Mouse (Mus musculus) cerebellum, adult 8-10 months (tissue): ENCODE data around the gene 1810055G02Rik.

Experiments
- DNase-seq: peaks from one replicate; pipeline ENCODE4 v3.0.0; 2022

The 1810055G02Rik gene

DNA sequence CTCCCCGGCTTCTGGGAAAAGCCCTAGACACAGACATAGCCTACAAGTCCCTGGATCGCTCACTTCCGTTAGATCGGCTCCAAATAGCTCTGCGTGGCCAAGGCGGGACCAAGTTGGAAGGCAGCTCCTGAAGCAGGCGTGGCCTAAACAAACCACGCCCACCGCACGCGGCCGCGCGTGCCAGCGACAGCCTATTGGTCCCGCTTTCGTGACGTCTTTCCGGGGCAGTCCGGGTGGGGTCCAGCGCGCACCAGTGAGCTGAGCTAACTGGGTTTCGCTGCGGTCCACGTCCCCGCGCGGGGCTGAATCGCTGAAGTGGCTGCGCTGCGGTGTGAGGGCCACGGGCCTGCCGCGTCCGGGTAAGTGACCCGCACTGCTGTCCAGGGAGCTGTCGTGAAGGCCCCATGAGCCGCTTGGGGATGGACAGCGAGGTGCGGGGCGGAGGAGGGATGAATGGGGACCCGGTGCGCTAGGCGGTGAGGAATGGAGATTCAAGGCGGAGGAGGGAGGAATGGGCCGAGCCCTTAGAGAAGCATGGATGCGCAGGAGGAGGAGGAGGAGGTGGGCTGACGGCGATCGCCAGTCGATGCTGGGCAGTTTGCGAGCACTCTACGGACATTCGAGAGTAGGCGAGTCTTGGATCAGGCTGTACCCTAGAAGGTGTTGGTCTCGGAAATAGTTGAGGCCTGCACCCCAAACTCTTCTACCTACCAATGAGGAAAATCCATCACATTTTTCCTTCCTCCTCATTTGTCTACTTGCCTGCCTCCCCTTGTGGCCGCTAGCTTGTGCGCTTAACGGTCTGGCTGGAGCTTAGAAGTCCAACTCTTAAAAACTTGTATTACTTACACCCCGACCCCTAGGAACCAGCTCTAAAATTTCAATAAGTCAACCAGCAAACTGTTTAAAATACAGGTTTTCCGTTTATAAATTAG, at the start of gene 1810055G02Rik:
Gene 1810055G02Rik (plus strand): TSS at position 216 of the 935 bp plus-strand sequence.
- peak; percentile 99 for DNase-seq

GRCm38 (mm10) chr19:3665510-3665909, 42.6 kb upstream of the 1810055G02Rik start:
- DNase-seq = no peak

GRCm38 (mm10) chr19:3666632-3667031, 41.5 kb upstream of the 1810055G02Rik start:
- no peak for DNase-seq

GRCm38 (mm10) chr19:3667155-3667895, 40.8 kb upstream of the 1810055G02Rik start:
- DNase-seq = no peak

DNA sequence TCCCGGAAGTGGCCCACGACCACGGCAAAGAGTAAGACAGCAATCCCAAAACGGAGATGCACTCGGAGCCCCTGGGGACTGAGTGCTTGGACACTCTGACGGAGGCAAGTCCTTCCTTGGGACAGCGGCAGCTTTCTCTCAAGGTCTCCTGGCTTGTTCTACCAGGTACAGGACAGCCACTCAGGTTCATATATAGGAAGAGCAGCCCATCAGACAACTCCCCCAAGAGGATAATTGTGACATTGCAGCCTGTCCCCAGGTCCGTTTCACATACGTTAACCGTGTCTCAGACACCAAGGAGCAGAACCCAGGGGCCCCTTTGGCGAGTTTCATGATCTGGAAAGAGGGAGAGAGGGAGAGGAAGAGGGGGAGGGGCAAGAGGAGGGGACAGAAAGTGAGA, 40.1 kb upstream of the 1810055G02Rik start:
- DNase-seq = no peak

DNA sequence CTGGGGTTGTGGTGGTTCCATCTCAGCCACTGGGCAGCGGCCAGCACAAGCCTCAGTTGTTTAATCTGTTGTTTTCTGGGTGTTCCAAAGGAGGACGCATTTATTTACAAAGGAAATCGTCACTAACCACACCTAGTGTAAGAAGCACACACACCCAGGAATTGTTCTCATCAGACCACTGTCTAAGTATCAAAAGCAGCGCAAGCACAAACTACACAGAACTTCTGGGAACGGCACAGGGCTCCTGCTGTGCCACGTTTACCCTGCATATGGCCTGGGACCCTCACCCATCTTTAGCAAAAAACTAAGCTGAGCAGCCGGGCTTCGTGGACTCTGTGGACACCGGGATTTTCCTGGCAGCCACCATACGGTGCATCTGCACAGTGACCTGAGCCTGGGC, 39.5 kb upstream of the 1810055G02Rik start:
- no peak for DNase-seq

DNA sequence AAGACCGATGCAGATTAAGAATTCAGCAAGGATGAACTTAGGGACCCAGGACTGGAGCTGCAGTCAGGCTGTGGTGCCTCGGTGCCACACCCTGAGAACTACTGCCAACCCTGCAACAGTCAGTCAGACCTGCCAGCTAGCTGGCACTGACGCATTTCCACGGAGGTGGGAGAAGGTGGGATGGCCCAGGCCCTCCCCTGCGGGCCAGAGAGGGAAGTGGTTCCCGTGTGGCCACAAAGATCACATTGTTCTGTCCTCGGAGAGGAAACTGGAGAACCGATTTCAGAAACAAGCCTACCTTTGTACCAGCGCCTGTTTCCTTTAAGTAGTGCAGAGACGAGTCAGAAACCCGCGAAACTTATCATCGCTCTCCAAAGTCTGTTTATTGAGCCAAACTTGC, 39.0 kb upstream of the 1810055G02Rik start:
- DNase-seq = no peak

- no peak for DNase-seq
These were observed 34.9 kb upstream of the 1810055G02Rik start for GRCm38 (mm10) chr19:3673149-3673548.

DNA sequence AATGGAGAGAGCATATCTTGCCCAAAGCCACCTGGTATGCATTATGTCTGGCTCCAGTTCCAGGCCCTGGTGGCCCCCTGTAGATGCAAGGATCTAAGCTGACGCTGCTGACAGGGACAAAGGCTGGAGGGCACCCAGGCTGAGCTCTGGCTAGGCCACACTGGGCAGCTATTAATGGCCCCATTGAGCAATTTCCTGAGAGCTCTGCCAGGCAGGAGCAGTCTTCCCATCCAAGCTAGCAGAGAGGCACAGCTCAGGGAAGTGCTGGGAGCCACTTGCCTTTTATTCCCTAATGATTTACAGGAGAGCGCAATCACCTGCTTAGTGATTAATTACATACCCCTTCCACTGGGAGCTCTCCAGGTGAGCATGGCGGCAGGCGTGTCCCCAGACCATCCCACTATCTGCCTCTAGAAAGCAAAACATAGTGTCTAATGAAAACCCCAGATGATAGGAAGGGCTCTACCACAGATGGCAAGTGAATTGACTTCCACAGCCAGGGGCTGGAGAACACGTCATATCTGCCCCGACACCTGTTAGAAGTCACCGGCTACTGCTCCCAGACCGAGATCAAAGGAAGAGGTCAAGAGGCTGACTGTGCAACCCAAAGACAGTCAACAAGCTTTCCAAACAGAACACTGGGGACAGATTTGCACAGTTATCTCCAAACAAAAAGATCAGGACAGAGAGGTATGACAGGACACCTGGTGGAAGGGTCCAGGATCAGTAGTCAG, 33.8 kb upstream of the 1810055G02Rik start:
- DNase-seq = no peak

GRCm38 (mm10) chr19:3680732-3681131, 27.4 kb upstream of the 1810055G02Rik start:
- DNase-seq = no peak

DNA sequence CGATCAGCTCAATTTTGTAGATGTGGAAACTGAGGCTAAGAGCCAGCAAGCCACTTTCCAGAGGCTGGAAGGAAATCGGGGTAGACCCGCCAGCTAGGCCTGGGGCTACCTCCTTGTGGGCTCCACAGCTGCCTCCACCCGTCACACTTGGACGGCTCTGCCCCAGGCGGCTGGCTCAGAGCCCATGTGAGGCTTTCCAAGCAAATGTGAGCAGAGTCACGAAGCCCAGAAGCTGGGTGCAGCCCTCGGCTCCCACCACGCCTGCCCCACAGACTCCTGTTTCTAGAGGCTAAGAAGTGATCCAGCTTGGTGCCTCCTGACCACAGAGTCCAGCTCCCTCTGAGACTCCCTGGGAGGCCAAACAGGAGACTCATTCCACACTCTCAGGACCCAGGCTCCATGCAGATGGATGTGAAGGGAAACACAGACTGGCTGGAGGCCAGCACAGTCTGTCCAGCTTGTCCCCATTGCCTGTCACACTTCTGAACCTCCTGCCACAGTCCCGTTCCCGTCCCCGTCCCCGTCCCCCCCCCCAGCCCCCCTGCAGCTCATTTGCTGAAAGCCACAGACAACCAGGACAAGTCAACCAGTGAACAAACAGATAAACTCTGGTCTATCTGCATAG, 26.7 kb upstream of the 1810055G02Rik start:
- DNase-seq = peak; percentile 27

- no peak for DNase-seq
These were observed 23.7 kb upstream of the 1810055G02Rik start for GRCm38 (mm10) chr19:3684414-3684813.

DNA sequence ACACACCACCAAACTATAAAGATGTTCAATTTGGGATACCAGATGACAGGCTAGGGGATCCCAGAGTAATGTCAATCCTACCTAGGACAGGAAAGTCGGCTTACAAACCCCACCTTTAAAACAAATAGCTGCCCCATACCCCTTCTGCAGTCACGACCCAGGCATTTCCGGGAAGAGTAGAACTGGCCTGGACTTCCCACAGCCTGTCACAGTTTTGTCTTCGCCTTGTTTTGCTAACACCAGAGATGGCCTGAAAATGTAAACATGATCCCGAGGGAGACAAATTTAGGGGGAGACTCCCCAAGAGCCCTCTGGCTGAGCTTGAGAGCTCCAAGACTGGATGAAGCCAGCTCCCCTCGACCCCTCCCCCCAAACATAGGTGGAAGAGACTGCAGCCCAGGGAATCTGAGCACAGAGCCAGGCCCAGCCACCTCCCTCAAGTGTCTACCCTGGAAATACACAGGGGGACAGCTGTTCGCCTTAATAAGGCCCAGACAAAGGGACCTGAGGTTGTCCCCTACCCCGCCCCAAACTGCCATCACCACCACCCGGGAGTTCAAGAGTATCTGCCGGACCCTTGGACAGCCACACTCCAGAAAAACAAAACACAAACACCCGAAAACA, 23.0 kb upstream of the 1810055G02Rik start:
- DNase-seq = no peak

- no peak for DNase-seq
These were observed 22.4 kb upstream of the 1810055G02Rik start for GRCm38 (mm10) chr19:3685611-3686214.

GRCm38 (mm10) chr19:3686215-3686894, 21.7 kb upstream of the 1810055G02Rik start, which contains the start of gene Lrp5:
Gene Lrp5, minus strand, starts transcription at chr19:3686564.
- DNase-seq = no peak

DNA sequence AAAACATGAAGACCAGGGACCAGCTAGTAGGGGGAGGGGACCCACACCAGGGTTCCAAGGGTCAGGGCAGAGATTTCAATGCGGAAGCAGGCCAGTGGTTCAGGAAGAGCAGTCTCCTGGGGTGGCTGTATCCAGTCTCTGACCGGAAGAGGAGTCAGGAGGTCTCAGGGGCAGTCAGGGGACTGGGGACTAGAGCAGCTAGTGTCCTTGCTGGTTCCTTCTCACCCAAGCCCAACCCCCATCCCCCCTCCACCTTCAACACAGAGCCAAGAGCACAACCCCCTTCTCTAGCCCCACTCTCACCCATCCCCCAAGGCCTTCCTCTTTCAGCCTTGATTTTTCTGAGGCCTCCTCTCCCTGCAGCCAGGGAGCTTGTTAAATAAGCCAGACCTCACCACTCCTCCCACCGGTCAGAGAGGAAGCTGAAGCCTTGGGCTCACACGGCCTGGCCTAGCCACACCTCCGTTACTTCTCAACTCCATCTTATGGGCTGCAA, 20.4 kb upstream of the 1810055G02Rik start:
- no peak for DNase-seq

DNA sequence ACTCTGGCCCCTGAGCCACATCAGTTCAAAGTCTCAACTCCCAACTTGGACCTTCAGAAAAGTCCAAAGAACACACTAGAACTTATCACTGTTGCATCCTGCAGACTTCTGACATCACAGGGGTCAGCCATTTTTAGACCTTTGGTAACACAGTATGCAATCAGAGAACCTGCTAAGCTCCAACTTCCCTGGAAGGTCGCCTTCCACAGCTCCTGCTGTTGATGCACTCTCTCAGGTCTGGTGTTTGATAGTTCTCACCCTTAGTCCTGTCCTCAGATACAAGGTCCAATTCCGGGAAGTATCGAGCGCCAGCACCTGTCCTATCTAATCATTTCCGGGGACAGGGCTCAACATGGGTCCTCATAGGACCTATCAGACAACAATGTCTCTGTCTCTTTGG, 16.8 kb upstream of the 1810055G02Rik start:
- DNase-seq = no peak

GRCm38 (mm10) chr19:3692414-3693145, 15.5 kb upstream of the 1810055G02Rik start:
- DNase-seq = no peak

- DNase-seq = no peak
These were observed 13.6 kb upstream of the 1810055G02Rik start for GRCm38 (mm10) chr19:3694476-3694875.

DNA sequence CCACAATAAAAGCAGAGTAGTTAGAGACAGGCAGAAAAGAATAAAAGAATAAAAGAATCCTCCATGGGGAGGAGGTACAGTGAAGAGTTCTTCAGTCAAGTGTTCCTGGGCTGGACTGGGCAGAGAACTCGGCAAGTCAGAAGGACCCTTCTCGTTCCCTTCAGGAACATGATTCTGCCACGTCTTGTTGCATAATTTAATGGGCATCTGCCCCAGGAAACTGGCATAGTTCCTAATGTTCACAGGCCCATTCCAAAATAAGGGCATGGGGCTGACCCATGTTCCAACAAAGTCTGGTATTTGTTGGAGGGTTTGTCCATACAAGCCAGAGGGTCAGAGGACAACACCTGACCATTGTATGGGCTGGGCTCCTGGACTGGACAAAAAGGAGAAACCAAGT, 13.1 kb upstream of the 1810055G02Rik start:
- no peak for DNase-seq
